Mouse (Mus musculus) hindbrain, embryonic 10.5 days (tissue): ENCODE data around the gene Abca4. TPM values are rescaled to one million over a fixed set of nuclear protein-coding genes. Genes with fewer than 3 reads are reported as not detected.

ENCODE experiments used
- DNase-seq: peaks from one replicate; pipeline ENCODE4 v3.0.0-alpha.2; 2017; ENCODE audit warnings: low spot score
- H3K27ac ChIP-seq: fragments of 300-500 bp; sonication (generic); 2 replicates; pipeline ENCODE4 v1.5.1; 2016; ENCODE audit warnings: mild to moderate bottlenecking, moderate library complexity
- H3K27me3 ChIP-seq: fragments of 300-500 bp; sonication (generic); 2 replicates; pipeline ENCODE4 v1.6.1; 2016; ENCODE audit warnings: mild to moderate bottlenecking; ENCODE audit not compliant: poor library complexity, insufficient read depth, severe bottlenecking
- H3K36me3 ChIP-seq: fragments of 300-500 bp; sonication (generic); 2 replicates; pipeline ENCODE4 v1.6.1; 2016; ENCODE audit warnings: mild to moderate bottlenecking, moderate library complexity
- H3K4me1 ChIP-seq: fragments of 300-500 bp; sonication (generic); replicated peaks from 2 replicates; pipeline ENCODE4 v1.6.1; 2016; ENCODE audit warnings: mild to moderate bottlenecking
- H3K4me3 ChIP-seq: fragments of 300-500 bp; sonication (generic); 2 replicates; pipeline ENCODE4 v1.5.1; 2016; ENCODE audit warnings: mild to moderate bottlenecking, moderate library complexity
- H3K9me3 ChIP-seq: fragments of 300-500 bp; sonication (generic); 2 replicates; pipeline ENCODE4 v1.6.1; 2016; ENCODE audit warnings: mild to moderate bottlenecking, moderate library complexity
- WGBS: fragments of 180-500 bp; shearing (Covaris S2); methylation state at CpG from one replicate; pipeline ENCODE4 v1.1.7; 2016; 5-methylcytosine and 5-hydroxymethylcytosine counted together
- polyA plus RNA-seq: library from polyadenylated mRNA; unstranded; fragments of >200 nt; fragmentation: Nextera tagmentation; extraction: Ambion mirVana; gene quantifications from 2 replicates; pipeline ENCODE4 v1.2.1, GENCODE M21; 2016

The Abca4 gene
- polyA plus RNA-seq, 1 experiment from 2014 or later: 2.3 TPM

GRCm38 (mm10) chr3:122130771-122131170 is 86.5 kb downstream of the Abca4 start:
- no peak overlapping the region for H3K27ac ChIP-seq
- H3K4me3 ChIP-seq: no peak overlapping the region
- WGBS: 60% methylated on average over 4 of the region's 4 CpGs
- H3K4me1 ChIP-seq: peaks cover 20% of the 10 kb centered on the region
- no peaks in the 10 kb centered on the region for H3K9me3 ChIP-seq
- no peaks in the 10 kb centered on the region for H3K27me3 ChIP-seq
- no peak for DNase-seq
- H3K36me3 ChIP-seq: no peaks in the 10 kb centered on the region

DNA sequence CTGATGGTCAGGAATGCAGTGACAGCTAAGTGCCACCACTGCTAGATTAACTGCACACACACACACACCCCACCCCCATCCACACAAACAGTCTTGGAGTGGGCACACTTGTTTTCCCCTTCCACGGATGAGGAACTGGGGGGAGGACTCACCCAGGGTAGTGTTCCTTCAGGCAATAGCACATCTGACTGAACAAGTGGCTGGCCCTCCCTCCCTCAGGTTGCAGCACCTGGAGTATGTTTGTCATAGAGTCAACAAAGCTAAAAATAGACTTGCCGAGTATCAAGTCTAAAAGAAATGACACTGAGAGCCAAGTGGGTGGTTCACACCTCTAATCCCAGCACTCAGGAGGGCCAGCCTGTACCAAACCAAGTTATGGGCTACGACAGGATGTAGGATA is 87.4 kb downstream of the Abca4 start:
- 73% methylated on average over 3 of the region's 3 CpGs for WGBS
- H3K4me3 ChIP-seq: no peak overlapping the region
- peak overlapping the region; percentile 40; the same call in 1 of the 2 replicates for H3K27ac ChIP-seq
- H3K9me3 ChIP-seq: no peaks in the 10 kb centered on the region
- H3K36me3 ChIP-seq: no peaks in the 10 kb centered on the region
- H3K4me1 ChIP-seq: peaks cover 20% of the 10 kb centered on the region
- H3K27me3 ChIP-seq: no peaks in the 10 kb centered on the region
- no peak for DNase-seq

DNA sequence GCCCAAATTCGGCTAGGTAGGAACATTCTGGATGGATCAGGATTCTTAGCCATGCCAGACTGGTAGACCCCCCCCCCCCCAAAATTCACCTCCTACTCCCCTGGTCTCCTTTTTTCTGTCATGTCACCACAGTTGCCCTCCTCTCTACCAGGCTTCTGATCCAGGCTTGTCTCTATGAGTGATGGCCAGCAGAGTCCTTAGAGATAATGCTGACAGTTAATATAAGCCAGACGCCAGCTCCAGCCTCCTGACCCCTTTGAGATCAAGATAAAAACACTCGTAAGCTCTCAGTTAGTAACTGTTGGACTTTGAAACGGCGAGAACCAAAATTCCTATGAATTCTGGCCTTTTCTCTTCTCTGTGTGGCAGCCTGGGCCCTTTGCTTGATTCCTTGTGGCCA is 89.0 kb downstream of the Abca4 start:
- Histone ChIP-seq H3K4me1 (peaks cover 19% of the 10 kb centered on the region), H3K4me3 (no peak overlapping the region), H3K9me3 (no peaks in the 10 kb centered on the region), H3K27ac (no peak overlapping the region), H3K27me3 (no peaks in the 10 kb centered on the region), H3K36me3 (no peaks in the 10 kb centered on the region)
- no peak for DNase-seq
- 70% methylated on average over 5 of the region's 5 CpGs for WGBS

DNA sequence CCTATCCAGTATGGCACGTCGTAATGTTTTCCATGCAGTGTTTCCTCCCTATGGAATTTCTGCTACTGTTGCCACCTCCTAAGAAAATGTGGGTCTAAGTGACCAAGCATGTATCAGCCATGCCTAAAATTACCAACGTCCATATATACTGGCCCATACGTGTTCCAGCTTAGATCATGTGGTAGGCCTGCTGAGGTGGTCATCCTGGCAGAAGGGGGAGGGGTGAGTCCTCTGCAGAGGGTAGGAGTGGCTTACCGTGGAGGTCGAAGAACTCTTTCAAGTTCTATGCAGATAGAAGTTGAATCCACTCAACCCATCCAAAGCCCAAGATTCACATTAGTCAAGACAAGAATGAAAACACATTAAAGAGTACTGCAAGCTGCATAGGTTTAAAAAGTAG is 89.6 kb downstream of the Abca4 start:
- WGBS: 85% methylated on average over 6 of the region's 6 CpGs
- Histone ChIP-seq H3K27me3 (no peaks in the 10 kb centered on the region), H3K9me3 (no peaks in the 10 kb centered on the region), H3K4me1 (peaks cover 13% of the 10 kb centered on the region), H3K36me3 (no peaks in the 10 kb centered on the region), H3K4me3 (no peak overlapping the region), H3K27ac (no peak overlapping the region)
- no peak for DNase-seq

DNA sequence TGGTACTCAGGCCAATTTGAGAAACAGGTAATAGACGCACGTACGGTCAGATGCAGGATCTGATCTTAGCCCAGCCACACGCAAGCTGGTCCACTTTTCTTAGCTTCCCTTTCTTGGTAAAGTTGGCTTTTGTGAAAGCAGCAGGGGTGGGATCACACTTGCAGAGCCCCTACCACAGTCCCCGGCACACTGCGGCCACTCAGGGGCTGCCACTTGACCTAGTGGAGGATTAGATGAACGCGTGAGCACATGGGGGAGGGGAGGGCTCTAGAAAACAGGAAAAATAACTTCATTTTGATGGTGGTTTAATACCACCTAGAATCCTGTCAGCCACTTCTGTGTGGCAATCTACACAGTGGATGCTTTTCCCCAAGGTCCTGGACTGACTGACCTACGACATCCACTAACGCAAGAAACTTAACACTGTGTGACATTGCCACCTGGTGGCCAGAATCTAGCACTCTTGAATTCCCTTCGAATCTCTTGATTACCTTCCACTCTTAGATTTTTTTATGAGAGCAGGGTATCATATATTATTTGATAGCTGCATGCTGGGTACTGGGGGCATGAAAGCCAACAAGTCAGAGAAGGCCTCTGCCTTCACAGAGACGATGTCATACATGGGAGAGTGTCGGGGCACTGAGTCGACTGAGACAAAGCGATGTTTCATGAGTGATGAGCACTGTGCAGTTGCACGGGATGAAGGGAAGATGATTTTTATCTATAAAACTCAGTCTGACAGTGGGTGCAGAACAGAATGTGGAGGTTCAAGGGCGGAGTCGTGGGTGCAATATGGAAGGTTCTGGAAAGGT is 96.6 kb downstream of the Abca4 start:
- no peak overlapping the region for H3K4me3 ChIP-seq
- no peaks in the 10 kb centered on the region for H3K36me3 ChIP-seq
- WGBS: 68% methylated on average over 18 of the region's 18 CpGs
- peak; percentile 67 for DNase-seq
- no peaks in the 10 kb centered on the region; the same call in 1 of the 2 replicates for H3K27me3 ChIP-seq
- no peaks in the 10 kb centered on the region for H3K9me3 ChIP-seq
- H3K4me1 ChIP-seq: peaks cover 3% of the 10 kb centered on the region; the same call in 1 of the 2 replicates
- H3K27ac ChIP-seq: no peak overlapping the region

GRCm38 (mm10) chr3:122142256-122142922 is 98.1 kb downstream of the Abca4 start:
- Histone ChIP-seq H3K27me3 (no peaks in the 10 kb centered on the region; the same call in 1 of the 2 replicates), H3K9me3 (no peaks in the 10 kb centered on the region), H3K4me3 (no peak overlapping the region), H3K27ac (no peak overlapping the region), H3K36me3 (no peaks in the 10 kb centered on the region), H3K4me1 (peaks cover 3% of the 10 kb centered on the region; the same call in 1 of the 2 replicates)
- 87% methylated on average over 9 of the region's 9 CpGs for WGBS
- DNase-seq: no peak

- H3K4me1 ChIP-seq: peaks cover 3% of the 10 kb centered on the region; the same call in 1 of the 2 replicates
- no peaks in the 10 kb centered on the region for H3K36me3 ChIP-seq
- no peak overlapping the region for H3K4me3 ChIP-seq
- H3K27ac ChIP-seq: no peak overlapping the region
- 91% methylated on average over 3 of the region's 3 CpGs for WGBS
- DNase-seq: no peak
- H3K27me3 ChIP-seq: no peaks in the 10 kb centered on the region; the same call in 1 of the 2 replicates
- H3K9me3 ChIP-seq: no peaks in the 10 kb centered on the region
Measured at GRCm38 (mm10) chr3:122143432-122143831, 99.2 kb downstream of the Abca4 start.

- DNase-seq: no peak
- Histone ChIP-seq H3K9me3 (no peaks in the 10 kb centered on the region), H3K27ac (no peak overlapping the region), H3K4me1 (peaks cover 3% of the 10 kb centered on the region; the same call in 1 of the 2 replicates), H3K27me3 (no peaks in the 10 kb centered on the region), H3K36me3 (no peaks in the 10 kb centered on the region), H3K4me3 (no peak overlapping the region)
- 80% methylated on average over 3 of the region's 3 CpGs for whole genome bisulfite sequencing
Measured at GRCm38 (mm10) chr3:122145430-122145829, 101.2 kb downstream of the Abca4 start.

- Histone ChIP-seq H3K27ac (no peak overlapping the region), H3K4me3 (no peak overlapping the region), H3K4me1 (no peaks in the 10 kb centered on the region), H3K36me3 (no peaks in the 10 kb centered on the region), H3K9me3 (no peaks in the 10 kb centered on the region), H3K27me3 (no peaks in the 10 kb centered on the region)
- DNase-seq: no peak
- 87% methylated on average over 7 of the region's 7 CpGs for WGBS
Measured at GRCm38 (mm10) chr3:122150836-122151235, 106.6 kb downstream of the Abca4 start.

DNA sequence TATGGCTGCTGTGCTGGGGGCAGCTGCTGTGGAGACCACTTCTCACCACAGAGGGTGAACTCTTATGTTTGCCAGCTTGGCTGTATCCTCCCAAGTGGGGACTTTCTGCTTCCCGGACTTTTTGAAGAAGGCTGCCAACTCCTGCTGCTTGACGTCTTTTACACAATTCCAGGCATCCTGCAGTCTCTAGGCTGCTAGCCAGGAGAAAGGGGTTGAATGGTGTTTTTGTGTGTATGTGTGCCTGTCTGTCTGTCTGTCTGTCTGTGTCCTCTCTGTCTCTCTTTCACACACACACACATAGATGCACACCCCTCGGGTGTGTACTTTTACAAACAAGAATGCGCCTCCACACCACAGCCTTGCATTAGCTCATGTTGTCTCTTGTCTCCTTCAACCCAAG is 108.2 kb downstream of the Abca4 start:
- Histone ChIP-seq H3K4me3 (no peak overlapping the region), H3K36me3 (no peaks in the 10 kb centered on the region), H3K27me3 (no peaks in the 10 kb centered on the region), H3K9me3 (no peaks in the 10 kb centered on the region), H3K4me1 (no peaks in the 10 kb centered on the region), H3K27ac (no peak overlapping the region)
- DNase-seq: no peak
- 52% methylated on average over 4 of the region's 4 CpGs for WGBS

DNA sequence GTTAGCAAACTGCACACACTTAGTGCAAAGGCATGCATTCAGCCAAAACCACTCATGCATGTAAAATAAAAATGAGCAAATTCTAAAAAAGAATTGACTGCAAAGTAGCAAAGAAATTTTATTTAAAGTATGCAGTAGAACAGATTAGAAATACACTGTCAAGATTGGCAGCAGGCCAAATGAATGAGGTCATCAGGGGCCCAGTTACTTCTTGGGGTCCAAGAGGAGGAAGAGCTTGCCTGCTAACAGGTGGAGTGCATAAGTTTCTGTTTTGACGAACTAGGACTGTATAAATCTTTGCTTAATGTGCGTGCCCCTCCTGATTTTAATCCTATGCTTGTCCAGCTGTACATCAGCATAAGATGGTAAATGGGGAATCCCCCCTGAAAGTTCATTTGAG is 109.8 kb downstream of the Abca4 start:
- Histone ChIP-seq H3K4me3 (no peak overlapping the region), H3K4me1 (no peaks in the 10 kb centered on the region), H3K36me3 (no peaks in the 10 kb centered on the region), H3K9me3 (no peaks in the 10 kb centered on the region), H3K27me3 (no peaks in the 10 kb centered on the region), H3K27ac (no peak overlapping the region)
- 82% methylated on average over 2 of the region's 2 CpGs for WGBS
- no peak for DNase-seq

DNA sequence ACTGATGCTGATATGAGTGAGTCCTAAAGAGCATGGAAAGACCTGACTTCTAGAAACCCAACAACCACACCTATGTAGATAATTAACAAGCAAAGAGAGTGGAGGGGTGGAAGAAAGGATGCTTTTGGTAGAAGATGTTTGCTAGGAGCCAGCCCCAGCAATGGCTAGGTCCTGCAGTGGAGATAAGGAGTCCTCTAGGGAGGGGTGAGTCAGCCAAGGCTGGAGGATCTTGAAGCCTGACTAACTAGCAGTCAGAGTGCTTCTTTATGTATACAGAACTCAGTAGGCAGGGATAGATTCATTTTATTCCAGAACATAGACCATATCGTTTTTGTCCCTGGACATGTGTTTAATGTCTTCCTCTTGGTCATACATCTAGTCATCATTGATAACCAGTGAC is 115.2 kb downstream of the Abca4 start:
- Histone ChIP-seq H3K27me3 (no peaks in the 10 kb centered on the region), H3K9me3 (no peaks in the 10 kb centered on the region), H3K27ac (no peak overlapping the region), H3K36me3 (no peaks in the 10 kb centered on the region), H3K4me1 (no peaks in the 10 kb centered on the region), H3K4me3 (no peak overlapping the region)
- 88% methylated on average over 1 of the region's 1 CpGs for WGBS
- no peak for DNase-seq

- no peaks in the 10 kb centered on the region for H3K9me3 ChIP-seq
- no peaks in the 10 kb centered on the region for H3K4me1 ChIP-seq
- no peak overlapping the region for H3K4me3 ChIP-seq
- peak; percentile 67 for DNase-seq
- H3K36me3 ChIP-seq: no peaks in the 10 kb centered on the region
- 43% methylated on average over 10 of the region's 10 CpGs for WGBS
- H3K27ac ChIP-seq: no peak overlapping the region
- no peaks in the 10 kb centered on the region for H3K27me3 ChIP-seq
Measured at GRCm38 (mm10) chr3:122169616-122170178, 125.5 kb downstream of the Abca4 start.
